Mouse (Mus musculus) urinary bladder, postnatal 14 days (tissue): ENCODE measurements around the gene Ankib1.

Experiments used
- DNase-seq: peaks from one replicate; pipeline ENCODE4 v3.0.0; 2021; ENCODE audit warnings: low spot score

Ankib1 gene

DNA sequence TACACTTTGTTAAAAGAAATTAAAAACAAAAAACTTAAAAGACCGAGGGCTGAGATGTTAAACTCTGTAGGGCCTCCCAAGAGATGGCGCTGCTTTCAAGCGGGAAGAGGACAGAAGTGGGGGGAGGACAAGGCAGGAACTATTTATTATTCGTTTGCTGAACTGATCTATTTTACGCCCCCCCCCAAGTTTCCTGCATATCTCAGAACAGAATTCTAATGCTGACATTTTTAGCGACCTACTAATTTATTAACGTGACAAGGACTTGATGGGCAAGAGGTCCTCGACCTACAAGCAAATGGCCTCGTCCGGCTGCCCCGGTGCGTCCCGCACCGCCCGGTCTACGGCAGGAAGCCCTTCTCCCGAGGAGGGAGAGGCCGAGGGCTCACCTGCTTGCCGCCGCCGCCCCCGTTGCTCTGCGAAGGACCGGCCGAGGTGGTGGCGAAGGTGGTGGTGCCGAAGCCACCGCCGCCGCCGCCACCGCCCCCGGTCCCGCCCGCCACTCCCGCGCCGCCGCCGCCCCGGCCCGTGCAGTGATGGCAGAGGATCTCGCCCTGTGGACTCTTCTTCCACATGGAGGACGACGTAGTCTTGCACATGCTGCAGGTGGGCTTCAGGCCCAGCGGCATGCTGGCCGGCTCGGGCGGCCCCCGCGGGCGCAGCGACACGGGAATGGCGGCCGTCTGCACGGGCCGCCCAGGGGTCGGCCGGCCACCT lies 155.6 kb downstream of the Ankib1 start:
- DNase-seq: peak; percentile 50

- no peak for DNase-seq
These were observed 156.2 kb downstream of the Ankib1 start for GRCm38 (mm10) chr5:3646539-3646938.

GRCm38 (mm10) chr5:3645326-3645725 lies 157.4 kb downstream of the Ankib1 start:
- no peak for DNase-seq

GRCm38 (mm10) chr5:3644621-3645020 lies 158.1 kb downstream of the Ankib1 start:
- no peak for DNase-seq
